Mouse (Mus musculus): ENCODE measurements at regions not wholly inside any gene's neighbourhood (a gene's known extent, or its start where the extent isn't known, plus 50 kb on each side); places are given as distances from the start of the nearest gene placed in this dataset.
"Not testable (repeated sequence)": the region's sequence is repeated elsewhere in the genome, so short reads cannot be mapped to it uniquely, and the experiment has no call there.

DNA sequence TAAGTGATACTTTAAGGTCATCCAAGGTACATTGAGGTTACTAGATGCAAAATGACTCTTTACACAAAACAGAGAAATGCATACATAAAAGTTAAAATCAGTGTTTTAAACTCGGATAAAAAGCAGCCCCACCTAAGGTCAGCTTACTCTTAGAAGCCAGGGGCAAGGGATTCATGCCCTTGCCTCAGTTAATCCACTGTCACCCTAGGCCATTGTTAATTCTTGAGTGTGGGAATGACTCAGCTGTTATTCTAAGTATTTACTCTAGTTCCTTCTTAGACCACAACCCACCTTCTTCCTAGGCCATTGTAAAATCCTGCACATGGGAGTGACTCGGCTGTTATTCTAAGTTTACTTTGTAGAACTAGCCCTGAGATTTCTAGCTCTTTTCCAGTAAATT lies 64.1 kb upstream of the Ces1h start:
- not testable (repeated sequence) for H3K4me3 ChIP-seq (replicated peaks; ENCODE audit: low read depth, low read length); H3K36me3 ChIP-seq (ENCODE audit: insufficient read depth, low read length); ATAC-seq (replicated peaks; ENCODE audit: low FRiP score, low read depth); H3K27ac ChIP-seq; H3K4me1 ChIP-seq (replicated peaks; ENCODE audit: insufficient read depth, low read length); H3K27me3 ChIP-seq (ENCODE audit: insufficient read depth, low read length); H3K9ac ChIP-seq (ENCODE audit: low read depth, low read length); H3K4me2 ChIP-seq (ENCODE audit: low read length); H3K9me3 ChIP-seq (replicated peaks; ENCODE audit: low read length); DNase-seq (ENCODE audit: low spot score)
- 76% methylated on average over 2 of the region's 2 CpGs for WGBS

GRCm38 (mm10) chr8:93441936-93442335 lies 62.4 kb upstream of the Ces1h start:
- Histone ChIP-seq H3K36me3 (ENCODE audit: insufficient read depth, low read length) (no peaks in the 10 kb centered on the region), H3K4me2 (ENCODE audit: low read length) (no peak overlapping the region), H3K27me3 (ENCODE audit: insufficient read depth, low read length) (no peaks in the 10 kb centered on the region), H3K9me3 (replicated peaks; ENCODE audit: low read length) (no peaks in the 10 kb centered on the region), H3K9ac (ENCODE audit: low read depth, low read length) (no peak overlapping the region), H3K27ac (no peak overlapping the region), H3K4me1 (replicated peaks; ENCODE audit: insufficient read depth, low read length) (no peaks in the 10 kb centered on the region), H3K4me3 (replicated peaks; ENCODE audit: low read depth, low read length) (no peak overlapping the region)
- ATAC-seq (replicated peaks; ENCODE audit: low FRiP score, low read depth), result no peak
- no peak for DNase-seq (ENCODE audit: low spot score)
- no peak for TF ChIP-seq CTCF (IDR thresholded peaks at IDR 0.05; ENCODE audit: low read depth)
- 85% methylated on average over 3 of the region's 3 CpGs for WGBS

- H3K27ac ChIP-seq; H3K4me1 ChIP-seq (replicated peaks; ENCODE audit: insufficient read depth, low read length); H3K9me3 ChIP-seq (replicated peaks; ENCODE audit: low read length); H3K9ac ChIP-seq (ENCODE audit: low read depth, low read length); H3K4me2 ChIP-seq (ENCODE audit: low read length); H3K4me3 ChIP-seq (replicated peaks; ENCODE audit: low read depth, low read length); ATAC-seq (replicated peaks; ENCODE audit: low FRiP score, low read depth); DNase-seq (ENCODE audit: low spot score); H3K36me3 ChIP-seq (ENCODE audit: insufficient read depth, low read length); H3K27me3 ChIP-seq (ENCODE audit: insufficient read depth, low read length): not testable (repeated sequence)
- WGBS, result 82% methylated on average over 12 of the region's 12 CpGs
Measured at GRCm38 (mm10) chr8:93436586-93436985, 57.1 kb upstream of the Ces1h start.

DNA sequence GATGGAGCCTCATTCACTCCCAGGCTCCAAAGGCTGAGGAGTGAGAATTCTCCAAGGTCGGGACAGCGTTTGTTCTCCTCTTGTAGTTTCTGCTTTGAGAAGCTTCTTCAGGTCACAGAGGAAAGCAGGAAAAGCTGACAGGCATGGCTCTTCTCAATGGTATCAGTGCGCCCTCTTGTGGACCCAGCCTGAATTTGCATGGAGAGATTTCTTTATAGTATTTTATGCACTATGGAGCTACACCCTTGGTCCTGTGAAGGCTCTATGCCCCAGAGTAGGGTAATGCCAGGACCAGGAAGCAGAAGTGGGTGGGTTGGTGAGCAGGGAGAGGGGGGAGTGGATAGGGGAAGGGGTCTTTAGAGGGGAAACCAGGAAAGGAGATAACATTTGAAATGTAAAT lies 51.1 kb upstream of the Ces1h start:
- ATAC-seq (replicated peaks; ENCODE audit: low FRiP score, low read depth), result no peak; the same call in 1 of the 2 replicates
- H3K4me1 ChIP-seq (replicated peaks; ENCODE audit: insufficient read depth, low read length), result no peaks in the 10 kb centered on the region
- H3K27me3 ChIP-seq (ENCODE audit: insufficient read depth, low read length), result no peaks in the 10 kb centered on the region
- no peak overlapping the region for H3K4me3 ChIP-seq (replicated peaks; ENCODE audit: low read depth, low read length)
- no peak overlapping the region for H3K4me2 ChIP-seq (ENCODE audit: low read length)
- no peaks in the 10 kb centered on the region for H3K9me3 ChIP-seq (replicated peaks; ENCODE audit: low read length)
- H3K9ac ChIP-seq (ENCODE audit: low read depth, low read length), result no peak overlapping the region
- WGBS, result 0% methylated on average over 3 of the region's 3 CpGs
- H3K36me3 ChIP-seq (ENCODE audit: insufficient read depth, low read length), result no peaks in the 10 kb centered on the region
- H3K27ac ChIP-seq, result no peak overlapping the region
- TF ChIP-seq CTCF (IDR thresholded peaks at IDR 0.05; ENCODE audit: low read depth), result peak; percentile 89
- peak; percentile 84 for DNase-seq (ENCODE audit: low spot score)
